Mouse (Mus musculus) heart, postnatal 0 days (tissue): Measurements from ENCODE around the gene Aox2. TPM values are rescaled to one million over a fixed set of nuclear protein-coding genes. Genes with fewer than 3 reads are reported as not detected.

Experiments used
- ATAC-seq: fragments of 200-750 bp; cut with Nextera tagmentation; 2 replicates; pipeline ENCODE4 v1.8.0; 2017; ENCODE audit warnings: low read depth, moderate number of reproducible peaks, moderate library complexity; ENCODE audit not compliant: insufficient read depth
- DNase-seq: peaks from one replicate; pipeline ENCODE4 v3.0.0-alpha.2; 2016; ENCODE audit warnings: low spot score
- H3K27ac ChIP-seq: fragments of 300-500 bp; sonication (generic); 2 replicates; pipeline ENCODE4 v1.5.1; 2014; ENCODE audit warnings: low read depth, mild to moderate bottlenecking
- H3K27me3 ChIP-seq: fragments of 300-500 bp; sonication (generic); 2 replicates; pipeline ENCODE4 v1.6.1; 2014; ENCODE audit warnings: low read length, mixed read lengths; ENCODE audit not compliant: control insufficient read depth, insufficient read depth
- H3K36me3 ChIP-seq: fragments of 300-500 bp; sonication (generic); replicated peaks from 2 replicates; pipeline ENCODE4 v1.6.1; 2014; ENCODE audit warnings: low read length, mixed read lengths; ENCODE audit not compliant: control insufficient read depth, insufficient read depth
- H3K4me1 ChIP-seq: fragments of 300-500 bp; sonication (generic); 2 replicates; pipeline ENCODE4 v1.6.1; 2014; ENCODE audit warnings: antibody characterized with exemption; ENCODE audit not compliant: control insufficient read depth, insufficient read depth
- H3K4me2 ChIP-seq: fragments of 300-500 bp; sonication (generic); 2 replicates; pipeline ENCODE4 v1.6.1; 2014; ENCODE audit warnings: low read depth, mild to moderate bottlenecking, low read length, moderate library complexity
- H3K4me3 ChIP-seq: fragments of 300-500 bp; sonication (generic); 2 replicates; pipeline ENCODE4 v1.5.1; 2014; ENCODE audit warnings: low read depth, low read length
- H3K9ac ChIP-seq: fragments of 300-500 bp; sonication (generic); replicated peaks from 2 replicates; pipeline ENCODE4 v1.6.1; 2014; ENCODE audit warnings: low read depth, low read length, mixed read lengths
- H3K9me3 ChIP-seq: fragments of 300-500 bp; sonication (generic); replicated peaks from 2 replicates; pipeline ENCODE4 v1.6.1; 2016; ENCODE audit warnings: low read length; ENCODE audit not compliant: control insufficient read depth
- CTCF ChIP-seq: IDR thresholded peaks from 2 replicates; pipeline ENCODE4 v1.5.1; 2016; ENCODE audit warnings: antibody characterized with exemption, control low read depth, low read depth
- EP300 ChIP-seq: IDR thresholded peaks from 2 replicates; pipeline ENCODE4 v1.6.1; 2016; ENCODE audit warnings: antibody characterized with exemption, low read depth
- WGBS: fragments of 180-500 bp; shearing (Covaris S2); extraction: QIAGEN DNeasy Blood & Tissue Kit; methylation state at CpG from one replicate; pipeline ENCODE4 v1.1.7; 2014; 5-methylcytosine and 5-hydroxymethylcytosine counted together
- polyA plus RNA-seq: library from polyadenylated mRNA; unstranded; fragments of >200 nt; fragmentation: Nextera tagmentation; extraction: Ambion mirVana; gene quantifications from 2 replicates; pipeline ENCODE4 v1.2.1, GENCODE M21; 2015
- total RNA-seq: library from RNA; depleted of rRNA; stranded (reverse); fragments of >200 nt; gene quantifications from 2 replicates; pipeline ENCODE4 v1.2.3, GENCODE M21; 2014; ENCODE audit warnings: low replicate concordance

Aox2 gene
- total and polyA plus RNA-seq, 2 experiments from 2014 or later = 0.08 TPM; not detected in 1

DNA sequence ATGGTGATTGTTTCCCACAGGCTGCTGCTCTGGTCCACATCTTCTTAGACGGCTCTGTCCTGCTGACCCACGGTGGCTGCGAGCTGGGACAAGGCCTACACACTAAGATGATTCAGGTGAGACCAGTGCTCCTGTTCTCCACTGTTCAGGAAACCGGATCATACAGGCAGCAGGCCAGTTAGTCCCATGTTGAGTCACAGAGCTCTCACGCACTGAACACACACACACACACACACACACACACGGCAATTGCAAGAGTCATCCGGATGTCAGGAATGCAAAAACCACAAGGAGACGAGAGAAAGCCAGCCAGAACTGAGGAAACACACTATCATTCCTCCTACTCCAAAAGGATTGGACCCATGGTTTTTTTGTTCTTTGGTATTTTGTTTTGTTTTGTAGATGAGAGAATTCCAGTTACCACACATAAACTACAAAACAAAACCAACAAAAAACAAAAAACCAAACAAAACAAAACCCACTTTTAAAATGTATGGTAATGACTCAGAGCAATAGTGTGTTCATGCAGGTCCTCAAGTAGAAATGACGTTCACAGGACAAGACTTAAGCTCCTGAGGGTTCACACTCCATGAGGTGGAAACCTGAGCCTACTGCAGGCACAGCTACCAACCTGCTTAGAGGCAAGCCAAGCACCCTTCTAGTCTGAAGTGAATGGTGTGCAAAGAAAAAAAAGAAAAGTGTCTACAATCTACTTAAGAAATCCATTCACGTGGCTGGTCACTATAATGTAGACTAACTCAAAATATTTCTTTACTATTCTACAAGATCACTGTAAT lies 20.7 kb upstream of the Aox2 start:
- Histone ChIP-seq H3K4me2 (no peak overlapping the region), H3K4me3 (no peak overlapping the region), H3K36me3 (no peaks in the 10 kb centered on the region), H3K27me3 (no peaks in the 10 kb centered on the region), H3K4me1 (no peaks in the 10 kb centered on the region), H3K9me3 (no peaks in the 10 kb centered on the region), H3K9ac (no peak overlapping the region), H3K27ac (no peak overlapping the region)
- TF ChIP-seq EP300 (no peak), CTCF (no peak)
- ATAC-seq (no peak), DNase-seq (no peak)
- 70% methylated on average over 10 of the region's 10 CpGs for WGBS

DNA sequence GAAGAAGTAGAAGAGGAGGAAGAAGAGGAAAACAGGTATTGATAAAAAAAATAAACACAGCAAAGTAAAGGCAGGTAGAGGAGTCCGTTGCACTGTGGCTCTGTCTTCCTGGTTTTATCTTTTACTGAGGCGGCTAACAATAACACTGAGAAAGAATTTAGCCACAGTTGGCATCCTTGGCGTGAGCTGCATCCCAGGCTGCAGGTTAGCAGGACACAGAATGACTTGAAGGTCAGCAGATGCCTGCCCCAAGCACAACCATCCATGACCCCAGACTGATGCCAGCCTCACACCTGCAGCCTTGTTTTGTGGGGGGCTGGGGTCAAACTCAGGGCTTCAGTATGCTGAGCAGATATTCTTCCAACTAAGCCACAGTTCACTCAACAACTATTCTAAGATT lies 17.8 kb upstream of the Aox2 start:
- H3K4me1 ChIP-seq = no peaks in the 10 kb centered on the region
- H3K36me3 ChIP-seq = no peaks in the 10 kb centered on the region
- no peaks in the 10 kb centered on the region for H3K27me3 ChIP-seq
- H3K4me2 ChIP-seq = no peak overlapping the region
- no peak overlapping the region for H3K27ac ChIP-seq
- TF ChIP-seq CTCF (no peak), EP300 (no peak)
- DNase-seq (no peak), ATAC-seq (no peak)
- WGBS = 32% methylated on average over 3 of the region's 3 CpGs
- H3K9me3 ChIP-seq = no peaks in the 10 kb centered on the region
- H3K4me3 ChIP-seq = no peak overlapping the region
- H3K9ac ChIP-seq = no peak overlapping the region

DNA sequence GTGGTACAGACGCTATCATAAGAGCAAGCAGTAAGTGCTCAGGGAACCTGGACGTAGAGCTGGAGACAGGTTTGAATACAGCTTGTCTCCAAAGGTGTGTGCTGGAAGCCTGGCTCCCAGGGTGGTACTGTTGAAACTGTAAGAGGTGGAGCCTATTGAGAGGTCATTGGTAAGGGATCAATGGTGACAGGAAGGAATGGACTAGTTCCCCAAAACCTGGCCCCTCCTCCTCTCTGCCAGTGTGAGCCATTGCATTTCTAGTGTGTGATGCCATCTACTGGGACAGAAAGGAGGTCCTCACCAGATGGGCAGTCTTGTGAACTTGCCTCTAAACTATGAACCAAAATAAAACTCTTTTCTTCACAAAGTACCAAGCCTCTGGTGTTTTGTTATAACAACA lies 9.9 kb upstream of the Aox2 start:
- Histone ChIP-seq H3K36me3 (no peaks in the 10 kb centered on the region), H3K27ac (no peak overlapping the region), H3K27me3 (peaks cover 8% of the 10 kb centered on the region), H3K4me2 (no peak overlapping the region), H3K4me3 (no peak overlapping the region), H3K9ac (no peak overlapping the region), H3K4me1 (no peaks in the 10 kb centered on the region), H3K9me3 (no peaks in the 10 kb centered on the region)
- WGBS = 69% methylated on average over 2 of the region's 2 CpGs
- no peak for DNase-seq
- ATAC-seq = no peak
- TF ChIP-seq EP300 (no peak), CTCF (no peak)

DNA sequence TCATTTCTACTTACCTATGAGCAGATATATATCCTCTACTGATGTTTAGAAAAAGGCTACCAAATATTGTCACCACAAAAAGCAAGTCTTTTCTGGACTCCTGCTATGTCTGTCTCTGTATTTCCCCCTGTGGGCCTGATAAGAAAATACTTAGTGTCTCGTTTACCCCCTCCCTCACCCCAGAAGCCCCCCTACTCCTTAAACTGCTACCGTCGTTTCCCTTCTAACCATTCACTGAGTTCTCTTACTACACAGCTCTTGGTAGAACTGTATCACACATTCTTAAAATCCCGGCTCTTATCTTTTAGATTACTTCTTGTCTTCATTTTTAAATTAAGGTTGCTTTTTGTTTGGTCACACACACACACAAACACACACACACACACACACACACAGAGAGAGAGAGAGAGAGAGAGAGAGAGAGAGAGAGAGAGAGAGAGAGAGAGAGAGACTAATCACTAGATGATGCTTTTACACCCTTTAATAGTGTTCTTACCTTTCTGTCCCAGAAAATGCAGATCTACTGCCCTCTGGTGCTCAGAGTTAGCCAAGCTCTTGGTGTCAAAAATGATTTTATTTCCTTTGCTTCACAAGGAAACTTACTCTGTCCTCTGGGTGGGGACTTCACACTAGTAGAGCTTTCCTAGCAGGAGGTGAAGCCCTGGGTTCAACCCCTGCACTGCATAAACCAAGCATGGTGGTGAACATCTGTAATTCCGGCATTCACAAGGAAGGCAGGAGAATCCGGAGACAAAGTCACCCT lies 7.1 kb upstream of the Aox2 start:
- Histone ChIP-seq H3K9me3 (no peaks in the 10 kb centered on the region), H3K27me3 (peaks cover 8% of the 10 kb centered on the region), H3K27ac (no peak overlapping the region), H3K4me3 (no peak overlapping the region), H3K36me3 (no peaks in the 10 kb centered on the region), H3K4me1 (no peaks in the 10 kb centered on the region), H3K4me2 (no peak overlapping the region), H3K9ac (no peak overlapping the region)
- DNase-seq (peak; percentile 47), ATAC-seq (peak; percentile 11; the same call in 1 of the 2 replicates)
- TF ChIP-seq CTCF (peak; percentile 80), EP300 (no peak)
- WGBS = 31% methylated on average over 6 of the region's 6 CpGs

DNA sequence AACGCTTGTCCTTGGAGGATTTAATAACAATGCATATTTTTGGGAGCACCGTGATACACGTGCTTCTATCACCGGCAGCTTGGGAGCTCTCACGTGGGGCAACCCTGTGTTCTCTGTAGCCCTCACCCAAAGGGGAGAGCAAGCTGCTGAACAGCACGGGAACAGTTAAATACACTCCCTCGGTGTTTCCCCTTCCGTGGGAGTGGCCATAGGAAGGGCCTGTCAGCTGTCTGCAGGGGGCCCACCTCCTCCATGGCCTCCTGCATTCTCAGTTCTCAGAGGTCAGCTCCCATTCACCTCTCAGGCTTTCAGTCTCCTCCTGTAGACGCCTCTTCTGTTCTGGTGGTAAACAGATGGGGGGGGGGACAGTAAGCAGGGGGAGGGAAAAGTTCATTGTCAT lies 2.2 kb upstream of the Aox2 start:
- Histone ChIP-seq H3K27ac (no peak overlapping the region), H3K9ac (no peak overlapping the region), H3K4me1 (no peaks in the 10 kb centered on the region), H3K4me3 (no peak overlapping the region), H3K27me3 (no peaks in the 10 kb centered on the region), H3K9me3 (no peaks in the 10 kb centered on the region), H3K36me3 (no peaks in the 10 kb centered on the region), H3K4me2 (no peak overlapping the region)
- WGBS = 26% methylated on average over 9 of the region's 9 CpGs
- DNase-seq (no peak), ATAC-seq (no peak)
- TF ChIP-seq CTCF (no peak), EP300 (no peak)
